Mouse (Mus musculus): Measurements from ENCODE around the gene Palm3. TPM values are rescaled to one million over a fixed set of nuclear protein-coding genes. Genes with fewer than 3 reads are reported as not detected.
"Not testable (repeated sequence)": the region's sequence is repeated elsewhere in the genome, so short reads cannot be mapped to it uniquely, and the experiment has no call there.

Gene Palm3
- total RNA-seq (2021) = under 1 TPM; 0.19 to 0.20 TPM

- DNase-seq = no peak
- intact Hi-C loops (cut with DNase I) = loop anchor here (5.0 kb wide), 1 partner anchor 206 kb away; no protein-coding TSS in a partner anchor
These were observed at the start of gene Palm3 for GRCm38 (mm10) chr8:84021096-84021495. Gene Palm3, plus strand, starts transcription at chr8:84021471.

DNA sequence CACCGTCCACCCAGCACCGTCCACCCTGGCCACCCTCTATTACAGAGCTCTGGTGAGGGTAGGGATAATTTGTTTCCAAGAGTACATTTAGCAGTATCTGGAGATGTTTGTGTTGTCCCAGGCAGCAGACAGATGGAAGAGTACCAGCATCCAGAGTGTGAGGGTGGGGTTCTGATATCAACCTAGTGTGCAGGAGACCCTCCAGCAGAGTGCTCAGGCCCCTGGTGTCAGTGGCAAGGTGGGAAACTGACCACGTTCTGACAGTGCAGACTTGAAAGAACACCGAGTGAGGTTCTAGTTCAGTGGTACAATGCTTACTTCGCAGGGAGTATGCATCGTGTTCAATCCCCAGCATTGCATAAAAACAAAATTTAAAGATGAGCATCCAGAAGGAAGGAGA, 49.6 kb upstream of the Palm3 start:
- DNase-seq = no peak
- intact Hi-C loops (cut with DNase I) = loop anchor here (2.0 kb wide), 1 partner anchor 25 kb away; the partner anchor contains the start of gene Samd1

- peak; percentile 98 to 99 for DNase-seq
- intact Hi-C loops (cut with DNase I) = loop anchor here (2.0 kb wide), 1 partner anchor 24 kb away; the partner anchor contains the start of gene Samd1
These were observed 48.8 kb upstream of the Palm3 start, which contains the start of gene Prkaca for GRCm38 (mm10) chr8:83972150-83973120. Gene Prkaca, plus strand, starts transcription at chr8:83972993.

DNA sequence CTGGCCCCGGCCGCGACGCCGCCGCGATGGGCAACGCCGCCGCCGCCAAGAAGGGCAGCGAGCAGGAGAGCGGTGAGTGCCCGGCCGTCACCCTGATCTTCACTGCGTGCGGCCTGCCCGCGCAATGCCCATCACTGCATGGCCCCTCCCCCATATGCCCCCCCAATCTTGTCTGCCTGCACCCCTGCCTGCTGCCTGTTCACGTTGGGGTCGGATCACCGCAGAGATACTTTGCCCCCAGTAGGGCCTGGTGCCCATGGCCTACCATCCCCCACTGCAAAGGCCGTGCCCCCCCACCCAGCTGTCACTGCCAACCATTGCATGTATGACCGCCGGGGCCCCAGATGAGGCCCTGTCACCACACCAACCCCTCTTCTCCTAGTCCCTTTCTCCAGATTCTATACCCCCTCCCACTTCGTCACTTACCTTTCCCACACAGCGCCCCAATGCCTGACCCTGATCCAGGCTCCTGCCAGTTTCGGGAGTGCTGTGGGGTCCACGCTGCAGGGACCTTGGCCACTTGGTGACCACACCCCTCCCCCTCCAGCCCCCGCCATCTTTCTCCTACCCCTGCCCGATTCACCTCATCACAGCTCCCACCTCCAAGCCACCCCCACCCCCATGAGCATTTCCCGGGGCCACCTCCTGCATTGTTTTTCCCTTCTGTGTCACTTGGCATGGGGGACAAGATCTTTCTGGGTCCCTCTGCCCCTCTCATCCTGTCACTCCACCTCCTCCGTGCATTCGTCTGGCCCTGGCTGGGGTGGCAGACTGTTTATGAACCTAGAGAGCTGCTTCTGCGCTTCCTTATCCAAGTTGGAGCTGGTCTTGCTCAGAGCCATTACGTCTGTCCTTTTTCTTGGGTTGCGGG, 47.9 kb upstream of the Palm3 start:
- DNase-seq = no peak
- intact Hi-C loops (cut with DNase I) = loop anchor here (2.0 kb wide), 1 partner anchor 23 kb away; the partner anchor contains the start of gene Samd1

DNA sequence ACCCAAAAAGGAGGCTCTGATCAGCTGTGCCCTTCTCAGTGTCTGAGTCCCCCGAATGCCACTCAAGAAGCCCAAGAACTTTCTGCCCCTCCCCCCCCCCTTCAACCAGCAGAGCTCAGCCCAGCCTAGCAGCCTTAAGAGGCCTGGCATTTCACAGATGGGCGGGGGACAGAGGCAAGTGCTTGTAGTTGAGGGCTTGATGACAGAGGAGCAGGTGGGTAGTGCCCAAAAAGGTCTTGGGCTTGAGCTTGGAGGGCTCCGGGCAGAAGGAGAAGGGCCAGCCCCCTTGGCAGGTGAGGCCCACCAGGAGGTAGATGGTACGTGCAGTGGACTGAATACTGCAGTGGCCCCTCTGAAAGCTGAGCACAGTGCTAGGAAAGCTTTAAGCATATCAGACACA, 46.8 kb upstream of the Palm3 start:
- DNase-seq = no peak
- intact Hi-C loops (cut with DNase I) = no loop called here

DNA sequence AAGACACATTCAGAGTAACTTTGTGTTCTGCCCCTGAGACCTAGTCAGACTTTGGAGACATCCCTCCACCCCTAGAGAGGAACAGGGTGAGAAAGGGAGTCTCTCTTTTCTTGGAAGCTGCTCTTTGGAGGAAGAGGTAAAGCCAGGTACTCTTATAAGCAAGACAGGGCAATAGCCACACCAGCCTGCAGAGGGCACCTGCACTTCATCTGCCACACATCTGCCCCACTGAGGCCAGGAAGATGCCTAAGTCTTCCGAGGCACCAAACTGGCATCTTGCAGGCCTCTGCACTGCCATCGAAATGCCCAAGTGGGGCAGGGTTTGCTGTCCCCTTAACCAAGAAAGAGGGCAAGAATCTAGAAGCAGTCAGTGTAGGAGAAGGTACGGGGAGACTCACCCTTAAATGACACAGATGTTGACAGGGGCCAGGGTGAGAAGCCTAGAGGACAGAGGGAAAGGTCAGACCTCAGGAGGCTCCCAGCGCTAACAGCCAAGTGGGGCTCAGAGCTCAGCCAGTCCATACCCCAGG, 45.1 kb upstream of the Palm3 start:
- peak in 1 of 2 experiments; percentile 41 for DNase-seq
- intact Hi-C loops (cut with DNase I) = no loop called here

DNA sequence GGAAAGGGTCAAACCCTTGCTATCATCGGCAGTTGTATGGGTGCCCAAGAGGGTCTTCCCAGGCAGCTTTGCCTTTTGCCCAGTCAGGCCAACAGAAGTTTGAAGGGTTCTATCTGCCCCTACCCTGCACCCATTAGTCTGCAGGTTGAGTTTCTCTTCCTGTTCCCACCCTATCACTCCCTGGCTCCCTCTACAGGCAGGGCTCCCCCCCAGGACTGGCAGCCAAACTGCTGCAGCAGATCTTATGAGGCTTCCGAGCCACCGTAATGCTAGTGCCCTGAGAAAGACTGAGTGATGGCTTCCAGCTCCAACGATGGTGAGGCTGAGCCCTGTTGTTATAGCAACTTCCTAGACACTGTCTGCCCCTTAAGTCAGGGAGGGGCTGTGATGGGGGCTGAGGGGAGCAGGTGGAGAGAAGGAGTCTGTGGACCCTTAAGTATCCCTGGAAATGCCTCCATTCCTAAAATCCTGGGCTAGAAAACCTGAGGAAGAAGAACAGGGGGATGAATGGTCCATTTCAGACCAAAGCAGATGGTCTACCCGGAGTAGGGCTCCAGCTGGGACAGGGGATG, 44.4 kb upstream of the Palm3 start:
- intact Hi-C loops (cut with DNase I) = no loop called here
- DNase-seq = no peak

GRCm38 (mm10) chr8:83977646-83978045, 43.6 kb upstream of the Palm3 start:
- intact Hi-C loops (cut with DNase I) = no loop called here
- peak; percentile 60 to 65 for DNase-seq

DNA sequence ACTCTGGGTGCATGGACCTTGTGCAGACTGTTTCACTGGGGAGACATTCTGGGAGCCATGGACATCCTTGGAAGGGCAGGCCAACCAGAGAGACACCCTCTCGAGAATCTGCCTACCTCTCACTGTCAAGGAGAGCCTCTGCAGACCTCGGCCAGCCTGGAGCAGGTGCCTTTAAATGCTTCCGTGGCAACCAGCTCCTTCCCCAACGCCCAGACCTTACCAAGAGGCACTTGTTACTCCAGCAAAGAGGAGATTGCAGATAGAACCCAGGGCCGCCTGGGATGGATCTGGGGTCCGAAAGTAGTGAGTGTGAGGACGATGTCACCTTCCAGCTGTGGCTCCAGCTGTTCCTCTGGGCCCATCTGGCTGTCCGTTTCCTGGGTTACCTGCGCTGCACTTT, 43.1 kb upstream of the Palm3 start:
- intact Hi-C loops (cut with DNase I) = no loop called here

GRCm38 (mm10) chr8:83980250-83980649, 41.0 kb upstream of the Palm3 start:
- DNase-seq = peak; percentile 84 to 87

More for the DNA sequence above, 43.1 kb upstream of the Palm3 start:
- DNase-seq = no peak

GRCm38 (mm10) chr8:83980845-83981244, 40.4 kb upstream of the Palm3 start:
- peak; percentile 87 to 91 for DNase-seq
- intact Hi-C loops (cut with DNase I) = no loop called here

More at GRCm38 (mm10) chr8:83980250-83980649, 41.0 kb upstream of the Palm3 start:
- intact Hi-C loops (cut with DNase I) = no loop called here

DNA sequence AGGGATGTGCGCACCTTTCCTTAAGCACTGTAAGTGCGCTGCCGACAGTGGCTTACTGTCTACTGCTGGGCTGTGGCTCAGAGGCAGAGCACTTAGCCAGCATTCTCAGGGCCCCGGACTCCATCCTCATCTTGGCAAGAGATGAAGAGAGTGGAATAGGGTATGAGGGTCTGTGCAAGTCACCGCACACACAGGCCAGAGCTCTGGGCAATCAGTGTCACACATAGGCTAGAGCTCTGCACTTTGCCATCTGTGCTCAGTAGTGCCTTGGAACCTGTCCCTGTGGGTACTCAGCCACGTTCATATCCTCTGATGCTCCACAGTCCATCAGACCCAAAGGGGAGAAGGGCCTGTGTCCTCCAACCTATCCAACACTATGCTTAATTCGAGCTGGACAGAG, 39.7 kb upstream of the Palm3 start:
- DNase-seq = no peak
- intact Hi-C loops (cut with DNase I) = no loop called here

- intact Hi-C loops (cut with DNase I) = no loop called here
- no peak for DNase-seq
These were observed 38.8 kb upstream of the Palm3 start for GRCm38 (mm10) chr8:83982449-83982848.

- DNase-seq; intact Hi-C loops (cut with DNase I): not testable (repeated sequence)
These were observed 38.0 kb upstream of the Palm3 start for GRCm38 (mm10) chr8:83983222-83983621.

DNA sequence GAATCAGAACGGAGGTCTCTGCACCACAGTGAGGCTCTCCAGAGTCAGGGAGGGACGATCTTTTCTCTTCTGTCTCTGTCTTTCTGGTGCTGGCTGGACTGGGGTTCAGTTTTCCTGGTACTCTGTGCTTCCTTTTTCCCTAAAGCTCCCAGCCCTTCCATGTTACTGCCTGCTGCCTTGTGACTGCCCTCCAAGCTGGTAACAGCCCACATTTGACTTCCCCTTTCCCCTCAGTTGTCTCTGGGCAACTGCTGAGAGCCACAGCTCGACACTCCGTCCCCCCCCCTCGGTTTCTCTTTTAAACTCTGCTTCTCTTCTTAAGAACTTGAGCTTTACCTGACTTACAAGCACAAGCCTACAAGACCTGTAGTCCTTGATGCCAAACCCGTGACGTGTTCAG, 32.0 kb upstream of the Palm3 start:
- intact Hi-C loops (cut with DNase I) = no loop called here
- no peak for DNase-seq

GRCm38 (mm10) chr8:83990170-83990569, 31.1 kb upstream of the Palm3 start:
- intact Hi-C loops (cut with DNase I) = no loop called here
- DNase-seq = no peak

DNA sequence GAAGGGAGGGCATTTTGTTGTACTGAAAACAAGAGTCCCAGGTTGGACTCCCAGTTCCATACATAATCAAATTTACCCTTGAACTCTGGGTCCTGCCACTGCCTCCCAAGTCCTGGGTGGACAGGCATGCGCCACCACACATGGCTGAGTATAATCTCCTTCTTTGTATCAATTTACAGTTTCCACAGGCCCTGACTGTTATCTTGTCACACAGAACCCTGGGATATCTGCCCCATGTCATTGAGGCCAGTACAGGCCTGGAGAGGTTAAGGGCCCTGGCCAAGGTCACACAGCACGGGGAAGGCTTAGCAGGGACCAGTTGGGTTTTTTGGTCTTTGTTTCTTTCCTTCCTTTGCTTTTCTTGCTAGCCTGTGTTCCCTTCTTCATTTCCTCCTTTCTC, 28.8 kb upstream of the Palm3 start:
- no peak for DNase-seq
- intact Hi-C loops (cut with DNase I) = no loop called here

GRCm38 (mm10) chr8:83994030-83994429, 27.2 kb upstream of the Palm3 start:
- DNase-seq = no peak
- intact Hi-C loops (cut with DNase I) = no loop called here

GRCm38 (mm10) chr8:83995973-83996372, 25.3 kb upstream of the Palm3 start:
- peak in 1 of 2 experiments; percentile 34 for DNase-seq
- intact Hi-C loops (cut with DNase I) = loop anchor here (2.0 to 5.0 kb wide), 2 partner anchors 23 to 39 kb away; partner anchors contain the start of genes Asf1b, Gm10644 and Prkaca
